Mouse (Mus musculus) spleen, adult 12 weeks (tissue): ENCODE results near the gene Nuak1.

Source experiments
- DNase-seq: peaks from one replicate; pipeline ENCODE4 v3.0.0; 2022; ENCODE audit warnings: low spot score

Nuak1 gene

DNA sequence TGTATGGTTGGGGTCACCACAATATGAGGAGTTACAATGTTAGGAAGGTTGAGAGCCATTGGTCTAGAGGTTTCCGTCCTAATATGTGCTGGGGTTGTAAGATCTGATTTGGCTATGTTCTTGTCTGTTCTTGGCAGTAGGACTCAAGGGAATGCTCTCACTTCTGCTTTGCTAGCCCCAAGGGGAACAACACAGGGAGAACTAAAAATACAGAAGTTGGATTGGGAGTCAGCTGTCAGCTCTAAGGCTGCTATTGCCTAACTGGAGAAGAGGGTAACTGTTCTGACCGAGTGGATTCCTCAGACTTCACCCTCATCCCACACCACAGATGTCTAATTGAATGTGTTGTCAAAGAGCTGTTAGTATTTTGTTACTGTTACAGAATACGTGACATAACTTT is 101.6 kb downstream of the Nuak1 start:
- no peak for DNase-seq

GRCm38 (mm10) chr10:84335441-84335840 is 105.0 kb downstream of the Nuak1 start:
- DNase-seq, result no peak

DNA sequence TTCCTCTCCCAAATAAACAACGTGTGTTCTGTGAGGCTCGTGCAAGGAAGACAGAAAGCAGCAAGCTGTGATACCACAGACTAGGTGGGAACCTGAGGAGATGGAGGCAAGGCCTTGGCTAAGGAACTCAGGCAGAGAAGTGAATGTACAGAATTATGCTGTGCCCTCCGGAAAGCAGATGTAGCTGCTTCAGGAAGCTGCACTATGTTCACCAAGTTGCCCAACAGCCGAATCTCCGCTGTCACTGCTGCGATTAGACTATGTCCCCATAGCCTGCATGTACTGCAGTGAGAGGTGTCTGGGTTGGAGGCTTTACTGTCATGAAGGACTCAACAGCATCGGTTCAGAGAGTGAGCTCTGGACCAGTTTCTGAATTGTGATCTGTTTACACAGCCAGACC is 110.6 kb downstream of the Nuak1 start:
- no peak for DNase-seq

DNA sequence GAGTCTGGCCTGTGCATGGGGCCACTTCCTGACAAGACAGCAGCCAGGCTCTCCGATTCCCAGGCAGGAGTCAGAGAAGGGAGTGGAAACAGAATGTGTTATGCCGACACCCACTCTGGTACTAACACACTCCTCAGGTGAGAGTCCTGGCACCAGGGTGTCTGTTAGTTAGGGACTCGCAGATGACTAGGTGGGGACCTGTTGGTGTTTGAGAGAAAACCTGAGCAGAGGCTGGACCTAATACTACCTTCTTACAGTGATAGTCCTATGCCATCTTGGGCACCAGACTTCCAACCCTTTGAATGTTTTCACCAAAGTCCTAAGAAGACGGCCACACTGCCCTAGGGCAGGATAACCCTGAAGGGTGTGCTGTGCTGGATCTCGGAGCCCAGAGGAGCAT is 111.1 kb downstream of the Nuak1 start:
- DNase-seq, result no peak

DNA sequence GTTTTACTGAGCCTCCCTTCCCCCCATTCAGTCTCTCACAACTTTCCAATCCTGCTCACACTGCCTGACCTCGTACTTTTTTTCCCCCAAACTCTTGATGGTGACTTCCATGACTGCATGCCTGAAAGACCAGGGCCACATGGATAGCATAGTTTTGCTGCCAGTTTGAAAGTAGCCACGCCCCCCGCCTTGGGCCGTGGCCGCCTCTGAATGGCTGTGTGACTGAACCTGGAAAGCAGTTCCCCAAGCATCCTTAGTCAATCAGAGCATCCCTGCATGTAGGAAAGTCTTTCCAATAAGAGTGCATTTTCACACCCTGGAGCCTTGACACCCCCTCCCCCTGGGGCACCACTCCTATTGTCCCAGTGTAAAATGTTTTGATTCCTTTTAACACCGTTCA is 116.4 kb downstream of the Nuak1 start:
- no peak for DNase-seq
